Mouse (Mus musculus): ENCODE results near the gene Pde9a. TPM values are rescaled to one million over a fixed set of nuclear protein-coding genes. Genes with fewer than 3 reads are reported as not detected.

Gene Pde9a
- polyA plus RNA-seq, 1 experiment from 2014 or later, result 62.5 TPM

GRCm38 (mm10) chr17:31401160-31401559 lies 15.2 kb downstream of the Pde9a start:
- no peak for ATAC-seq
- Histone ChIP-seq H3K9me3 (ENCODE audit: control insufficient read depth, low read length) (no peaks in the 10 kb centered on the region), H3K36me3 (ENCODE audit: control insufficient read depth, insufficient read depth, low read length) (no peaks in the 10 kb centered on the region; the same call in 1 of the 2 replicates), H3K4me3 (ENCODE audit: low read length) (no peak overlapping the region), H3K4me2 (ENCODE audit: low read depth, low read length) (no peak overlapping the region), H3K9ac (ENCODE audit: low read depth, low read length) (no peak overlapping the region), H3K27ac (ENCODE audit: low read length) (no peak overlapping the region), H3K4me1 (ENCODE audit: control insufficient read depth, insufficient read depth, low read length) (peaks cover 20% of the 10 kb centered on the region), H3K27me3 (replicated peaks; ENCODE audit: control insufficient read depth, insufficient read depth, low read length) (no peaks in the 10 kb centered on the region)
- WGBS, result 90% methylated on average over 3 of the region's 3 CpGs

DNA sequence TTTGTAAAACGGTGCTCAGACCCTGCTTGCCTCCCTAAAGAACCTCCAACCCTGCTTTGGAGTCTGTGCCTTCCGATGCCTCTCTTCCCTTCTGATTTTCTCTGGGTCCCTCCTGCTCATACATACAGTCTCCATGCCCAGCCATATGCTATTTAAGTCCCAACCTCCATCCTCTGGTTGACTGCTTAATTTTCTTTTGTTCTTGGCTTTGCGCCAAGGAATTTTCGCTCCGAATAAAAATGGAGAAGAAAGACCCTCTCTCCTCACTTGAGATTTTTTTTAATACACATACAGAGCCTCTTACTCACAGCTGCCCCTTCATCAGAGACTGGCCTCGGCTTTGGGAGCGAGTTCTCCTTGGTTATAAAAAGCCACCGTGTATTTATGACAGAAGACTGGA lies 16.7 kb downstream of the Pde9a start:
- Histone ChIP-seq H3K36me3 (ENCODE audit: control insufficient read depth, insufficient read depth, low read length) (no peaks in the 10 kb centered on the region; the same call in 1 of the 2 replicates), H3K9ac (ENCODE audit: low read depth, low read length) (no peak overlapping the region), H3K27ac (ENCODE audit: low read length) (peak overlapping the region; percentile 17; the same call in 1 of the 2 replicates), H3K4me1 (ENCODE audit: control insufficient read depth, insufficient read depth, low read length) (peaks cover 20% of the 10 kb centered on the region), H3K27me3 (replicated peaks; ENCODE audit: control insufficient read depth, insufficient read depth, low read length) (no peaks in the 10 kb centered on the region), H3K4me2 (ENCODE audit: low read depth, low read length) (no peak overlapping the region), H3K9me3 (ENCODE audit: control insufficient read depth, low read length) (no peaks in the 10 kb centered on the region), H3K4me3 (ENCODE audit: low read length) (no peak overlapping the region)
- 0 out of 2 replicates have a peak, but pooled peaks have one; percentile 25 for ATAC-seq
- WGBS, result 45% methylated on average over 8 of the region's 8 CpGs

- H3K9ac ChIP-seq (ENCODE audit: low read depth, low read length), result no peak overlapping the region
- no peak for ATAC-seq
- no peak overlapping the region for H3K4me3 ChIP-seq (ENCODE audit: low read length)
- 62% methylated on average over 6 of the region's 6 CpGs for WGBS
- H3K27ac ChIP-seq (ENCODE audit: low read length), result no peak overlapping the region
- no peaks in the 10 kb centered on the region for H3K9me3 ChIP-seq (ENCODE audit: control insufficient read depth, low read length)
- H3K27me3 ChIP-seq (replicated peaks; ENCODE audit: control insufficient read depth, insufficient read depth, low read length), result no peaks in the 10 kb centered on the region
- no peaks in the 10 kb centered on the region; the same call in 1 of the 2 replicates for H3K36me3 ChIP-seq (ENCODE audit: control insufficient read depth, insufficient read depth, low read length)
- peaks cover 27% of the 10 kb centered on the region for H3K4me1 ChIP-seq (ENCODE audit: control insufficient read depth, insufficient read depth, low read length)
- no peak overlapping the region for H3K4me2 ChIP-seq (ENCODE audit: low read depth, low read length)
Observed at GRCm38 (mm10) chr17:31405694-31406227, 19.8 kb downstream of the Pde9a start.

DNA sequence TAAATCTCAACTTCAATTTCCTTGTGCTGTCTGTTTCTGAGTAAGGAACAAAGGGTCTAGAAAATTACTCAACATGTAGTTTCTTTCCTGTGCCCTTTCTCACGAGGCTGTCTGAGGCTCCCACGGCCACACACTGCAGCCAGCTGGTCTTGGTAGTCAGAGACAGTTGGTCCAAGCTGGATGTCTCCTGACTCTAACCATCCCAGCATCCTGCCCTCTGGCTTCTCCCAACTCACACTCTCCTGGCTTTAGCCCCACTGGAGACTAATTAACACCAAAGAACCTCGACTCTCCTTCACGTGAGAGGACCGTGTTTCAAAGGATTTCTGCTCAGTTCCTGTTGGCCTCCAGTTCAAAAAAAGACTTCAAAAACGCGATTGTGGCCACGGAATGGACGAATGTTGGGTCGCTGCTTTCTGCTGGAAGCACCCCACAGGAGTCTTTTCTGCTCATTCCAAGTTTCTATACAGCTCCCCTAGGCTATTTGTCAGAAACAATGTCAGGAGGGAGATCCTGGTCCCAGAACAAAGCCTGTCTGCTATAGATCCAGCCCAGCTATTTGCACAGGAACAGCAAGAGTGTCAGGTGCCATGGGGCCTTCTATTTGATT lies 23.8 kb downstream of the Pde9a start:
- no peak overlapping the region for H3K4me2 ChIP-seq (ENCODE audit: low read depth, low read length)
- H3K27me3 ChIP-seq (replicated peaks; ENCODE audit: control insufficient read depth, insufficient read depth, low read length), result no peaks in the 10 kb centered on the region
- ATAC-seq, result no peak
- H3K9me3 ChIP-seq (ENCODE audit: control insufficient read depth, low read length), result no peaks in the 10 kb centered on the region
- no peak overlapping the region for H3K27ac ChIP-seq (ENCODE audit: low read length)
- peaks cover 19% of the 10 kb centered on the region for H3K4me1 ChIP-seq (ENCODE audit: control insufficient read depth, insufficient read depth, low read length)
- no peak overlapping the region for H3K9ac ChIP-seq (ENCODE audit: low read depth, low read length)
- no peak overlapping the region for H3K4me3 ChIP-seq (ENCODE audit: low read length)
- 37% methylated on average over 10 of the region's 10 CpGs for WGBS
- H3K36me3 ChIP-seq (ENCODE audit: control insufficient read depth, insufficient read depth, low read length), result no peaks in the 10 kb centered on the region

DNA sequence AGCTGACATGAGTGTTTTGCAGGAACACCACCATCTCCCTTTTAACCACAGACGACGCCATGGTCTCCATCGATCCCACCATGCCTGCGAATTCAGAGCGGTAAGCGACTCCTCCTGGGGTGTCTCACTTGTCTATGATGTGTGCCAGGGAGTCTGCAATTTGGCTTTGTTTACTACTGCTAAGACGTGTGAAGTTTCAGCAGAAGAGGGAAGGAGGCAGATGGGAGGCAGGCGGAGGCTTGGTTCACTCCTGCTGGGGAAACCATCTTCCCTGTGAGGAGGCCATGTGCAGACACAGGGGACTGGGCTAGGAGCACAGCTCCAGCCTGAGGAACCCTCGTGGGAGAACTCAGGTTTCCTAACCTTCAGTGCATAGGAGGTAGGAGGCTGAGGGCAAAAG lies 29.2 kb downstream of the Pde9a start:
- WGBS, result 65% methylated on average over 9 of the region's 9 CpGs
- Histone ChIP-seq H3K4me1 (ENCODE audit: control insufficient read depth, insufficient read depth, low read length) (peaks cover 26% of the 10 kb centered on the region), H3K9ac (ENCODE audit: low read depth, low read length) (no peak overlapping the region), H3K4me3 (ENCODE audit: low read length) (no peak overlapping the region), H3K27ac (ENCODE audit: low read length) (no peak overlapping the region), H3K27me3 (replicated peaks; ENCODE audit: control insufficient read depth, insufficient read depth, low read length) (no peaks in the 10 kb centered on the region), H3K9me3 (ENCODE audit: control insufficient read depth, low read length) (no peaks in the 10 kb centered on the region), H3K36me3 (ENCODE audit: control insufficient read depth, insufficient read depth, low read length) (no peaks in the 10 kb centered on the region; the same call in 1 of the 2 replicates), H3K4me2 (ENCODE audit: low read depth, low read length) (no peak overlapping the region)
- ATAC-seq, result no peak

GRCm38 (mm10) chr17:31418804-31419597 lies 33.0 kb downstream of the Pde9a start:
- H3K27ac ChIP-seq (ENCODE audit: low read length), result peak overlapping the region; percentile 78
- WGBS, result 55% methylated on average over 17 of the region's 17 CpGs
- peak; percentile 66 for ATAC-seq
- H3K4me3 ChIP-seq (ENCODE audit: low read length), result no peak overlapping the region
- H3K4me2 ChIP-seq (ENCODE audit: low read depth, low read length), result no peak overlapping the region
- peak overlapping the region; percentile 11; the same call in 1 of the 2 replicates for H3K9ac ChIP-seq (ENCODE audit: low read depth, low read length)
- H3K4me1 ChIP-seq (ENCODE audit: control insufficient read depth, insufficient read depth, low read length), result peaks cover 31% of the 10 kb centered on the region
- H3K9me3 ChIP-seq (ENCODE audit: control insufficient read depth, low read length), result no peaks in the 10 kb centered on the region
- H3K27me3 ChIP-seq (replicated peaks; ENCODE audit: control insufficient read depth, insufficient read depth, low read length), result no peaks in the 10 kb centered on the region
- no peaks in the 10 kb centered on the region; the same call in 1 of the 2 replicates for H3K36me3 ChIP-seq (ENCODE audit: control insufficient read depth, insufficient read depth, low read length)

GRCm38 (mm10) chr17:31419598-31419950 lies 33.6 kb downstream of the Pde9a start:
- no peaks in the 10 kb centered on the region; the same call in 1 of the 2 replicates for H3K36me3 ChIP-seq (ENCODE audit: control insufficient read depth, insufficient read depth, low read length)
- H3K4me3 ChIP-seq (ENCODE audit: low read length), result no peak overlapping the region
- peak overlapping the region; percentile 11; the same call in 1 of the 2 replicates for H3K9ac ChIP-seq (ENCODE audit: low read depth, low read length)
- WGBS, result 55% methylated on average over 2 of the region's 2 CpGs
- H3K4me2 ChIP-seq (ENCODE audit: low read depth, low read length), result no peak overlapping the region
- no peaks in the 10 kb centered on the region for H3K27me3 ChIP-seq (replicated peaks; ENCODE audit: control insufficient read depth, insufficient read depth, low read length)
- ATAC-seq, result no peak
- no peaks in the 10 kb centered on the region for H3K9me3 ChIP-seq (ENCODE audit: control insufficient read depth, low read length)
- H3K4me1 ChIP-seq (ENCODE audit: control insufficient read depth, insufficient read depth, low read length), result peaks cover 37% of the 10 kb centered on the region
- H3K27ac ChIP-seq (ENCODE audit: low read length), result peak overlapping the region; percentile 78

- no peaks in the 10 kb centered on the region for H3K27me3 ChIP-seq (replicated peaks; ENCODE audit: control insufficient read depth, insufficient read depth, low read length)
- no peaks in the 10 kb centered on the region for H3K9me3 ChIP-seq (ENCODE audit: control insufficient read depth, low read length)
- no peak for ATAC-seq
- 49% methylated on average over 3 of the region's 3 CpGs for WGBS
- peaks cover 39% of the 10 kb centered on the region for H3K4me1 ChIP-seq (ENCODE audit: control insufficient read depth, insufficient read depth, low read length)
- H3K36me3 ChIP-seq (ENCODE audit: control insufficient read depth, insufficient read depth, low read length), result no peaks in the 10 kb centered on the region; the same call in 1 of the 2 replicates
- H3K27ac ChIP-seq (ENCODE audit: low read length), result peak overlapping the region; percentile 78; the same call in 1 of the 2 replicates
- H3K4me3 ChIP-seq (ENCODE audit: low read length), result no peak overlapping the region
- H3K4me2 ChIP-seq (ENCODE audit: low read depth, low read length), result no peak overlapping the region
- no peak overlapping the region for H3K9ac ChIP-seq (ENCODE audit: low read depth, low read length)
Observed at GRCm38 (mm10) chr17:31419995-31420394, 34.0 kb downstream of the Pde9a start.

DNA sequence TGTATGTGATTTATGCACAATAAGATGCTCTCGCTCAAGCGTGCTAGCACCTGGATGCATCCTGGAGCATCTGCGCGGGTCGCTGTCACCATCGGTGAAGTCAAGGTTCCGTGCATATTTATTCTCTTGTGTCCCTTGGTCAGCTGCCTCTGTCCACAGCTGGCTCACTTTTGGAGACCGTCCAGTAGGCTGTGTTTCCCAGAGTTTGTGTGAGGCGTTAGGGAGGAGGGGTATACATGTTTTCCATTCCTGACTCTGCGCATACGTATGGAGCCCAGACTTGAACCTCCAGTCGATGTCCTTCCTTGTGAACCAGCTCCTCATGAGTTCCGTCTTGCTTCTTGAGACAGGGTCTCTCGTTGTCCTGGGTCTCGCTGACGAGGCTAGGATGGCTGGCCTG lies 34.6 kb downstream of the Pde9a start:
- WGBS, result 73% methylated on average over 16 of the region's 16 CpGs
- Histone ChIP-seq H3K4me3 (ENCODE audit: low read length) (no peak overlapping the region), H3K27me3 (replicated peaks; ENCODE audit: control insufficient read depth, insufficient read depth, low read length) (no peaks in the 10 kb centered on the region), H3K9ac (ENCODE audit: low read depth, low read length) (no peak overlapping the region), H3K27ac (ENCODE audit: low read length) (peak overlapping the region; percentile 34; the same call in 1 of the 2 replicates), H3K9me3 (ENCODE audit: control insufficient read depth, low read length) (no peaks in the 10 kb centered on the region), H3K4me2 (ENCODE audit: low read depth, low read length) (no peak overlapping the region), H3K36me3 (ENCODE audit: control insufficient read depth, insufficient read depth, low read length) (no peaks in the 10 kb centered on the region; the same call in 1 of the 2 replicates), H3K4me1 (ENCODE audit: control insufficient read depth, insufficient read depth, low read length) (peaks cover 44% of the 10 kb centered on the region)
- ATAC-seq, result no peak
